Mouse (Mus musculus) embryonic facial prominence, embryonic 13.5 days (tissue): ENCODE results near the gene Mettl22. TPM values are rescaled to one million over a fixed set of nuclear protein-coding genes. Genes with fewer than 3 reads are reported as not detected.

Experiments
- ATAC-seq: fragments of 200-750 bp; cut with Nextera tagmentation; 2 replicates; pipeline ENCODE4 v1.8.0; 2017; ENCODE audit warnings: low read depth; ENCODE audit not compliant: insufficient number of reproducible peaks, insufficient read depth, low FRiP score, low TSS enrichment
- H3K27ac ChIP-seq: fragments of 300-500 bp; sonication (generic); 2 replicates; pipeline ENCODE4 v1.5.1; 2015; ENCODE audit warnings: moderate library complexity, mild to moderate bottlenecking, inconsistent platforms
- H3K27me3 ChIP-seq: fragments of 300-500 bp; sonication (generic); 2 replicates; pipeline ENCODE4 v1.6.1; 2015; ENCODE audit warnings: mild to moderate bottlenecking, inconsistent platforms
- H3K36me3 ChIP-seq: fragments of 300-500 bp; sonication (generic); 2 replicates; pipeline ENCODE4 v1.6.1; 2015; ENCODE audit warnings: mild to moderate bottlenecking, inconsistent platforms
- H3K4me1 ChIP-seq: fragments of 300-500 bp; sonication (generic); 2 replicates; pipeline ENCODE4 v1.6.1; 2015; ENCODE audit warnings: inconsistent platforms
- H3K4me2 ChIP-seq: fragments of 300-500 bp; sonication (generic); 2 replicates; pipeline ENCODE4 v1.6.1; 2015; ENCODE audit warnings: moderate library complexity, mild to moderate bottlenecking, inconsistent platforms
- H3K4me3 ChIP-seq: fragments of 300-500 bp; sonication (generic); 2 replicates; pipeline ENCODE4 v1.5.1; 2015; ENCODE audit warnings: mild to moderate bottlenecking, inconsistent platforms
- H3K9ac ChIP-seq: fragments of 300-500 bp; sonication (generic); 2 replicates; pipeline ENCODE4 v1.6.1; 2015; ENCODE audit warnings: mild to moderate bottlenecking, inconsistent platforms
- H3K9me3 ChIP-seq: fragments of 300-500 bp; sonication (generic); 2 replicates; pipeline ENCODE4 v1.6.1; 2016; ENCODE audit warnings: inconsistent platforms
- WGBS: fragments of 180-500 bp; shearing (Covaris S2); methylation state at CpG from one replicate; pipeline ENCODE4 v1.1.7; 2015; ENCODE audit warnings: mixed read lengths; 5-methylcytosine and 5-hydroxymethylcytosine counted together
- polyA plus RNA-seq: library from polyadenylated mRNA; unstranded; fragments of >200 nt; fragmentation: Nextera tagmentation; extraction: Ambion mirVana; gene quantifications from 2 replicates; pipeline ENCODE4 v1.2.1, GENCODE M21; 2015

Gene Mettl22
- polyA plus RNA-seq, 1 experiment from 2014 or later, result 18.0 TPM

- no peaks in the 10 kb centered on the region for H3K9me3 ChIP-seq
- H3K4me1 ChIP-seq, result peaks cover 19% of the 10 kb centered on the region
- peak; percentile 98 for ATAC-seq
- H3K9ac ChIP-seq, result peak within 1 kb of the TSS; percentile 80
- no peak within 1 kb of the TSS for H3K27ac ChIP-seq
- under 1% methylated on average over 46 of the region's 46 CpGs for WGBS
- H3K27me3 ChIP-seq, result peaks cover 3% of the 10 kb centered on the region; the same call in 1 of the 2 replicates
- H3K4me3 ChIP-seq, result peak within 1 kb of the TSS; percentile 63
- H3K36me3 ChIP-seq, result no peaks in the 10 kb centered on the region
- H3K4me2 ChIP-seq, result peak within 1 kb of the TSS; percentile 68
Measured at GRCm38 (mm10) chr16:8513236-8513906, 42.8 kb downstream of the Mettl22 start, which contains the start of gene Abat. Abat (plus strand) TSS chr16:8513429.

GRCm38 (mm10) chr16:8514180-8514579 lies 43.6 kb downstream of the Mettl22 start:
- peak overlapping the region; percentile 63 for H3K4me3 ChIP-seq
- no peaks in the 10 kb centered on the region for H3K9me3 ChIP-seq
- 32% methylated on average over 4 of the region's 4 CpGs for WGBS
- no peak overlapping the region for H3K27ac ChIP-seq
- peaks cover 19% of the 10 kb centered on the region for H3K4me1 ChIP-seq
- peak overlapping the region; percentile 68 for H3K4me2 ChIP-seq
- no peaks in the 10 kb centered on the region for H3K36me3 ChIP-seq
- peak overlapping the region; percentile 80 for H3K9ac ChIP-seq
- peaks cover 3% of the 10 kb centered on the region; the same call in 1 of the 2 replicates for H3K27me3 ChIP-seq
- no peak for ATAC-seq

GRCm38 (mm10) chr16:8520525-8520924 lies 49.9 kb downstream of the Mettl22 start:
- ATAC-seq, result no peak
- 69% methylated on average over 5 of the region's 5 CpGs for WGBS

GRCm38 (mm10) chr16:8521322-8521721 lies 50.7 kb downstream of the Mettl22 start:
- H3K27me3 ChIP-seq, result no peaks in the 10 kb centered on the region
- H3K9ac ChIP-seq, result no peak overlapping the region
- no peak for ATAC-seq
- no peak overlapping the region for H3K4me3 ChIP-seq
- WGBS, result 79% methylated on average over 4 of the region's 4 CpGs
- H3K36me3 ChIP-seq, result no peaks in the 10 kb centered on the region
- H3K9me3 ChIP-seq, result no peaks in the 10 kb centered on the region
- no peak overlapping the region for H3K27ac ChIP-seq
- peaks cover 17% of the 10 kb centered on the region for H3K4me1 ChIP-seq
- no peak overlapping the region for H3K4me2 ChIP-seq

More at GRCm38 (mm10) chr16:8520525-8520924, 49.9 kb downstream of the Mettl22 start:
- no peak overlapping the region for H3K4me2 ChIP-seq
- no peaks in the 10 kb centered on the region for H3K27me3 ChIP-seq
- H3K27ac ChIP-seq, result no peak overlapping the region
- H3K9ac ChIP-seq, result no peak overlapping the region
- no peaks in the 10 kb centered on the region for H3K36me3 ChIP-seq
- no peak overlapping the region for H3K4me3 ChIP-seq
- peaks cover 17% of the 10 kb centered on the region for H3K4me1 ChIP-seq
- H3K9me3 ChIP-seq, result no peaks in the 10 kb centered on the region

- Histone ChIP-seq H3K27me3 (no peaks in the 10 kb centered on the region), H3K27ac (peak overlapping the region; percentile 80), H3K36me3 (no peaks in the 10 kb centered on the region), H3K4me2 (peak overlapping the region; percentile 7), H3K4me1 (peaks cover 17% of the 10 kb centered on the region), H3K9ac (peak overlapping the region; percentile 45; the same call in 1 of the 2 replicates), H3K9me3 (no peaks in the 10 kb centered on the region), H3K4me3 (no peak overlapping the region)
- 21% methylated on average over 11 of the region's 11 CpGs for WGBS
- peak; percentile 73 for ATAC-seq
Measured at GRCm38 (mm10) chr16:8523480-8524144, 53.0 kb downstream of the Mettl22 start.

- Histone ChIP-seq H3K4me2 (peak overlapping the region; percentile 7), H3K9ac (peak overlapping the region; percentile 45; the same call in 1 of the 2 replicates), H3K27me3 (no peaks in the 10 kb centered on the region), H3K4me3 (no peak overlapping the region), H3K27ac (peak overlapping the region; percentile 80), H3K9me3 (no peaks in the 10 kb centered on the region), H3K4me1 (peaks cover 18% of the 10 kb centered on the region), H3K36me3 (no peaks in the 10 kb centered on the region)
- WGBS, result 41% methylated on average over 16 of the region's 16 CpGs
- no peak for ATAC-seq
Measured at GRCm38 (mm10) chr16:8524163-8524847, 53.7 kb downstream of the Mettl22 start.

GRCm38 (mm10) chr16:8525293-8525692 lies 54.7 kb downstream of the Mettl22 start:
- no peak overlapping the region for H3K4me2 ChIP-seq
- H3K36me3 ChIP-seq, result no peaks in the 10 kb centered on the region
- WGBS, result 71% methylated on average over 3 of the region's 3 CpGs
- no peaks in the 10 kb centered on the region for H3K27me3 ChIP-seq
- H3K9ac ChIP-seq, result no peak overlapping the region
- H3K27ac ChIP-seq, result no peak overlapping the region
- ATAC-seq, result no peak
- H3K9me3 ChIP-seq, result no peaks in the 10 kb centered on the region
- H3K4me3 ChIP-seq, result no peak overlapping the region
- H3K4me1 ChIP-seq, result peaks cover 28% of the 10 kb centered on the region

- H3K9ac ChIP-seq, result no peak overlapping the region
- no peak for ATAC-seq
- 82% methylated on average over 7 of the region's 7 CpGs for WGBS
Measured at GRCm38 (mm10) chr16:8525877-8526276, 55.3 kb downstream of the Mettl22 start.

GRCm38 (mm10) chr16:8529389-8529788 lies 58.8 kb downstream of the Mettl22 start:
- 86% methylated on average over 1 of the region's 1 CpGs for WGBS
- H3K4me2 ChIP-seq, result 0 out of 2 replicates have a peak overlapping the region, but pooled peaks have one; percentile 7
- H3K27me3 ChIP-seq, result no peaks in the 10 kb centered on the region
- H3K36me3 ChIP-seq, result no peaks in the 10 kb centered on the region
- no peaks in the 10 kb centered on the region for H3K9me3 ChIP-seq
- ATAC-seq, result no peak
- no peak overlapping the region for H3K4me3 ChIP-seq
- H3K9ac ChIP-seq, result no peak overlapping the region
- 0 out of 2 replicates have a peak overlapping the region, but pooled peaks have one; percentile 16 for H3K27ac ChIP-seq
- peaks cover 17% of the 10 kb centered on the region for H3K4me1 ChIP-seq

More at GRCm38 (mm10) chr16:8525877-8526276, 55.3 kb downstream of the Mettl22 start:
- Histone ChIP-seq H3K9me3 (no peaks in the 10 kb centered on the region), H3K27me3 (no peaks in the 10 kb centered on the region), H3K36me3 (no peaks in the 10 kb centered on the region), H3K4me3 (no peak overlapping the region), H3K27ac (no peak overlapping the region), H3K4me2 (no peak overlapping the region), H3K4me1 (peaks cover 33% of the 10 kb centered on the region)

GRCm38 (mm10) chr16:8530018-8530417 lies 59.4 kb downstream of the Mettl22 start:
- H3K27ac ChIP-seq, result peak overlapping the region; percentile 16; the same call in 1 of the 2 replicates
- peaks cover 16% of the 10 kb centered on the region for H3K4me1 ChIP-seq
- no peaks in the 10 kb centered on the region for H3K27me3 ChIP-seq
- WGBS, result 44% methylated on average over 14 of the region's 14 CpGs
- no peak overlapping the region for H3K9ac ChIP-seq
- H3K4me3 ChIP-seq, result no peak overlapping the region
- H3K36me3 ChIP-seq, result no peaks in the 10 kb centered on the region
- H3K4me2 ChIP-seq, result peak overlapping the region; percentile 7; the same call in 1 of the 2 replicates
- H3K9me3 ChIP-seq, result no peaks in the 10 kb centered on the region
- no peak for ATAC-seq

GRCm38 (mm10) chr16:8532461-8532860 lies 61.9 kb downstream of the Mettl22 start:
- H3K27me3 ChIP-seq, result no peaks in the 10 kb centered on the region
- H3K4me3 ChIP-seq, result no peak overlapping the region
- no peaks in the 10 kb centered on the region for H3K9me3 ChIP-seq
- H3K36me3 ChIP-seq, result 0 out of 2 replicates have a peak, but pooled peaks cover 3% of the 10 kb centered on the region
- H3K4me2 ChIP-seq, result no peak overlapping the region
- 93% methylated on average over 9 of the region's 9 CpGs for WGBS
- H3K9ac ChIP-seq, result no peak overlapping the region
- H3K4me1 ChIP-seq, result peaks cover 16% of the 10 kb centered on the region
- no peak overlapping the region for H3K27ac ChIP-seq
- ATAC-seq, result no peak
